Mouse (Mus musculus): ENCODE data around the gene Arhgap30. TPM values are rescaled to one million over a fixed set of nuclear protein-coding genes. Genes with fewer than 3 reads are reported as not detected.
A peak's percentile ranks its signal among the peaks of the same experiment; 100 is the strongest.

Gene Arhgap30
- 0.83 and 0.99 TPM in 2 replicates for polyA plus RNA-seq (2015; fragmentation: Nextera tagmentation; extraction: Ambion mirVana)

- no peaks in the 10 kb centered on the region for H3K27me3 ChIP-seq (ENCODE audit: insufficient read depth, low read length)
- H3K36me3 ChIP-seq (ENCODE audit: insufficient read depth, low read length), result no peaks in the 10 kb centered on the region
- H3K9ac ChIP-seq (ENCODE audit: low read depth, low read length), result no peak within 1 kb of the TSS
- DNase-seq (ENCODE audit: low spot score), result no peak
- H3K4me1 ChIP-seq (replicated peaks; ENCODE audit: insufficient read depth, low read length), result no peaks in the 10 kb centered on the region
- no peak for TF ChIP-seq CTCF (IDR thresholded peaks at IDR 0.05; ENCODE audit: low read depth)
- ATAC-seq (replicated peaks; ENCODE audit: low FRiP score, low read depth), result no peak
- no peak within 1 kb of the TSS for H3K27ac ChIP-seq
- no peaks in the 10 kb centered on the region for H3K9me3 ChIP-seq (replicated peaks; ENCODE audit: low read length)
- 78% methylated on average over 15 of the region's 15 CpGs for WGBS
- no peak within 1 kb of the TSS for H3K4me3 ChIP-seq (replicated peaks; ENCODE audit: low read depth, low read length)
- no peak within 1 kb of the TSS for H3K4me2 ChIP-seq (ENCODE audit: low read length)
Measured at GRCm38 (mm10) chr1:171388376-171389102, at the start of gene Arhgap30. TSS of gene Arhgap30 (plus strand) at chr1:171388954.

GRCm38 (mm10) chr1:171342262-171343207 lies 46.2 kb upstream of the Arhgap30 start:
- Histone ChIP-seq H3K9ac (ENCODE audit: low read depth, low read length) (no peak overlapping the region), H3K27ac (peak overlapping the region; percentile 52; the same call in 1 of the 2 replicates), H3K36me3 (ENCODE audit: insufficient read depth, low read length) (peaks cover 42% of the 10 kb centered on the region), H3K9me3 (replicated peaks; ENCODE audit: low read length) (peaks cover 5% of the 10 kb centered on the region; the same call in 1 of the 2 replicates), H3K4me2 (ENCODE audit: low read length) (no peak overlapping the region), H3K4me3 (replicated peaks; ENCODE audit: low read depth, low read length) (no peak overlapping the region), H3K4me1 (replicated peaks; ENCODE audit: insufficient read depth, low read length) (peaks cover 4% of the 10 kb centered on the region; the same call in 1 of the 2 replicates), H3K27me3 (ENCODE audit: insufficient read depth, low read length) (no peaks in the 10 kb centered on the region)
- ATAC-seq (replicated peaks; ENCODE audit: low FRiP score, low read depth) (0 out of 2 replicates have a peak, but pooled peaks have one; percentile 40), DNase-seq (ENCODE audit: low spot score) (peak; percentile 19)
- no peak for TF ChIP-seq CTCF (IDR thresholded peaks at IDR 0.05; ENCODE audit: low read depth)
- 83% methylated on average over 16 of the region's 16 CpGs for WGBS

- H3K4me3 ChIP-seq (replicated peaks; ENCODE audit: low read depth, low read length), result peak overlapping the region; percentile 84; the same call in 1 of the 2 replicates
- peaks cover 5% of the 10 kb centered on the region; the same call in 1 of the 2 replicates for H3K9me3 ChIP-seq (replicated peaks; ENCODE audit: low read length)
- DNase-seq (ENCODE audit: low spot score) (peak; percentile 66), ATAC-seq (replicated peaks; ENCODE audit: low FRiP score, low read depth) (peak; percentile 65)
- peaks cover 4% of the 10 kb centered on the region; the same call in 1 of the 2 replicates for H3K4me1 ChIP-seq (replicated peaks; ENCODE audit: insufficient read depth, low read length)
- peak overlapping the region; percentile 36; the same call in 1 of the 2 replicates for H3K27ac ChIP-seq
- 75% methylated on average over 8 of the region's 9 CpGs for WGBS
- TF ChIP-seq CTCF (IDR thresholded peaks at IDR 0.05; ENCODE audit: low read depth), result peak; percentile 37; the same call in 1 of the 2 replicates
- H3K36me3 ChIP-seq (ENCODE audit: insufficient read depth, low read length), result peaks cover 32% of the 10 kb centered on the region
- H3K4me2 ChIP-seq (ENCODE audit: low read length), result peak overlapping the region; percentile 75
- H3K27me3 ChIP-seq (ENCODE audit: insufficient read depth, low read length), result no peaks in the 10 kb centered on the region
- H3K9ac ChIP-seq (ENCODE audit: low read depth, low read length), result no peak overlapping the region
Measured at GRCm38 (mm10) chr1:171343922-171344677, 44.7 kb upstream of the Arhgap30 start.

- peaks cover 4% of the 10 kb centered on the region; the same call in 1 of the 2 replicates for H3K4me1 ChIP-seq (replicated peaks; ENCODE audit: insufficient read depth, low read length)
- WGBS, result 69% methylated on average over 9 of the region's 9 CpGs
- DNase-seq (ENCODE audit: low spot score) (no peak), ATAC-seq (replicated peaks; ENCODE audit: low FRiP score, low read depth) (peak; percentile 9; the same call in 1 of the 2 replicates)
- peaks cover 5% of the 10 kb centered on the region; the same call in 1 of the 2 replicates for H3K9me3 ChIP-seq (replicated peaks; ENCODE audit: low read length)
- peak overlapping the region; percentile 79; the same call in 1 of the 2 replicates for H3K9ac ChIP-seq (ENCODE audit: low read depth, low read length)
- H3K27me3 ChIP-seq (ENCODE audit: insufficient read depth, low read length), result no peaks in the 10 kb centered on the region
- peaks cover 27% of the 10 kb centered on the region for H3K36me3 ChIP-seq (ENCODE audit: insufficient read depth, low read length)
- TF ChIP-seq CTCF (IDR thresholded peaks at IDR 0.05; ENCODE audit: low read depth), result no peak
- peak overlapping the region; percentile 63; the same call in 1 of the 2 replicates for H3K27ac ChIP-seq
- H3K4me2 ChIP-seq (ENCODE audit: low read length), result peak overlapping the region; percentile 75
- H3K4me3 ChIP-seq (replicated peaks; ENCODE audit: low read depth, low read length), result peak overlapping the region; percentile 84
Measured at GRCm38 (mm10) chr1:171344715-171345114, 44.0 kb upstream of the Arhgap30 start.

- WGBS, result under 1% methylated on average over 52 of the region's 53 CpGs
- Histone ChIP-seq H3K27ac (peak within 1 kb of the TSS; percentile 63; the same call in 1 of the 2 replicates), H3K9ac (ENCODE audit: low read depth, low read length) (peak within 1 kb of the TSS; percentile 79), H3K9me3 (replicated peaks; ENCODE audit: low read length) (peaks cover 5% of the 10 kb centered on the region; the same call in 1 of the 2 replicates), H3K36me3 (ENCODE audit: insufficient read depth, low read length) (peaks cover 23% of the 10 kb centered on the region), H3K4me1 (replicated peaks; ENCODE audit: insufficient read depth, low read length) (peaks cover 4% of the 10 kb centered on the region; the same call in 1 of the 2 replicates), H3K27me3 (ENCODE audit: insufficient read depth, low read length) (no peaks in the 10 kb centered on the region), H3K4me2 (ENCODE audit: low read length) (peak within 1 kb of the TSS; percentile 75), H3K4me3 (replicated peaks; ENCODE audit: low read depth, low read length) (peak within 1 kb of the TSS; percentile 84)
- peak; percentile 85 for ATAC-seq (replicated peaks; ENCODE audit: low FRiP score, low read depth)
- peak; percentile 97 for DNase-seq (ENCODE audit: low spot score)
- no peak for TF ChIP-seq CTCF (IDR thresholded peaks at IDR 0.05; ENCODE audit: low read depth)
Measured at GRCm38 (mm10) chr1:171345225-171346094, 43.3 kb upstream of the Arhgap30 start, which contains the start of the genes Nit1 and Pfdn2. TSS of gene Nit1 (minus strand) at chr1:171345646. TSS of gene Pfdn2 (plus strand) at chr1:171345670.

Data from kidney, postnatal 0 days (tissue).